Mouse (Mus musculus) spleen, adult 2 months (tissue): ENCODE results near the gene Lama4.

Experiments
- CTCF ChIP-seq: fragments of 200-500 bp; IDR thresholded peaks from 2 replicates; pipeline ENCODE4 v1.5.1; 2011; ENCODE audit warnings: mild to moderate bottlenecking, inconsistent platforms; ENCODE audit not compliant: insufficient read depth, insufficient read length, insufficient replicate concordance; ENCODE audit errors: extremely low read depth
- POLR2A ChIP-seq: fragments of 200-500 bp; IDR thresholded peaks from 2 replicates; pipeline ENCODE4 v1.6.1; 2011; ENCODE audit warnings: low read depth, low read length, inconsistent platforms

- TF ChIP-seq CTCF (no peak), POLR2A (no peak)
Measured at GRCm38 (mm10) chr10:38993632-38994424, 28.5 kb downstream of the Lama4 start.
